Mouse (Mus musculus) brain, embryonic 14.5 days (tissue): ENCODE measurements at regions not wholly inside any gene's neighbourhood (a gene's known extent, or its start where the extent isn't known, plus 50 kb on each side); places are given as distances from the start of the nearest gene placed in this dataset.
"Not testable (repeated sequence)": the region's sequence is repeated elsewhere in the genome, so short reads cannot be mapped to it uniquely, and the experiment has no call there.

Source experiments
- CTCF ChIP-seq: fragments of 200-500 bp; IDR thresholded peaks from 2 replicates; pipeline ENCODE4 v1.5.1; 2012; ENCODE audit warnings: inconsistent platforms, mild to moderate bottlenecking, moderate library complexity, borderline replicate concordance; ENCODE audit not compliant: insufficient read depth, insufficient read length; ENCODE audit errors: extremely low read depth
- POLR2A ChIP-seq: fragments of 200-500 bp; IDR thresholded peaks from 2 replicates; pipeline ENCODE4 v1.6.1; 2012; ENCODE audit warnings: mild to moderate bottlenecking, inconsistent platforms, borderline replicate concordance; ENCODE audit not compliant: poor library complexity, insufficient read depth, insufficient read length, severe bottlenecking; ENCODE audit errors: extremely low read depth

GRCm38 (mm10) chr4:16954991-16955390 is 2650.3 kb upstream of the Gm12353 start:
- TF ChIP-seq CTCF, POLR2A: not testable (repeated sequence)
